Mouse (Mus musculus) kidney, adult 2 months (tissue): ENCODE data around the gene Fam57a.

Experiments
- CTCF ChIP-seq: fragments of 200-500 bp; conservative IDR thresholded peaks from 2 replicates; pipeline ENCODE4 v1.5.1; 2011; ENCODE audit warnings: low read depth, mild to moderate bottlenecking, control low read depth, low read length, moderate library complexity, mixed read lengths; ENCODE audit not compliant: insufficient read depth, insufficient read length
- POLR2A ChIP-seq: fragments of 200-500 bp; IDR thresholded peaks from one replicate; pipeline ENCODE4 v1.6.1; 2011; ENCODE audit warnings: low read depth, low read length, control low read depth

- TF ChIP-seq CTCF (no peak), POLR2A (no peak)
Observed at GRCm38 (mm10) chr11:76201761-76202674, 22.5 kb downstream of the Fam57a start.
